17 mouse cellular contexts compared by ENCODE assay signal in genomic region chr17:4094621-4095020, GRCm38 (mm10).
"Had no signal": no experiment of that assay in that cellular context is flagged by ENCODE, and none has a peak within 500 bp of the region (broad histone marks: within the 10 kb centered on the region; RNA-seq: fewer than 3 reads in every experiment).

No protein-coding gene starts in this region.

- H3K9me3 ChIP-seq: midbrain, embryonic 10.5 days; midbrain, embryonic 12.5 days; neural tube, embryonic 13.5 days; neural tube, embryonic 15.5 days had no signal

- H3K9ac ChIP-seq: lung, embryonic 14.5 days; midbrain, embryonic 12.5 days; neural tube, embryonic 13.5 days; neural tube, embryonic 15.5 days had no signal

- H3K36me3 ChIP-seq: midbrain, embryonic 10.5 days; midbrain, embryonic 12.5 days; neural tube, embryonic 13.5 days; neural tube, embryonic 15.5 days had no signal

- DNase-seq: lung, adult 18-20 months; lung, embryonic 14.5 days; lung, postnatal 10 days; lung, postnatal 4 days; retina, postnatal 1 day; right cerebral cortex, adult 18-20 months; right cerebral cortex, postnatal 25 days; right cerebral cortex, postnatal 4 days; spleen, adult 18-20 months; thymus, adult 18-20 months; thymus, postnatal 14 days; thymus, postnatal 36 days had no signal

- H3K4me3 ChIP-seq: midbrain, embryonic 10.5 days; midbrain, embryonic 12.5 days; myocyte; neural tube, embryonic 13.5 days; neural tube, embryonic 15.5 days had no signal

- H3K4me2 ChIP-seq: lung, embryonic 14.5 days; midbrain, embryonic 12.5 days; neural tube, embryonic 13.5 days; neural tube, embryonic 15.5 days had no signal

- H3K4me1 ChIP-seq: midbrain, embryonic 10.5 days; midbrain, embryonic 12.5 days; neural tube, embryonic 13.5 days; neural tube, embryonic 15.5 days had no signal

- H3K27me3 ChIP-seq: midbrain, embryonic 12.5 days; neural tube, embryonic 13.5 days; neural tube, embryonic 15.5 days had no signal

- H3K27ac ChIP-seq: midbrain, embryonic 10.5 days; midbrain, embryonic 12.5 days; neural tube, embryonic 13.5 days; neural tube, embryonic 15.5 days had no signal
